Mouse (Mus musculus) megakaryocyte progenitor cell, adult 5-6 weeks (primary cell): ENCODE measurements at regions not wholly inside any gene's neighbourhood (a gene's known extent, or its start where the extent isn't known, plus 50 kb on each side); places are given as distances from the start of the nearest gene placed in this dataset.

Experiments used
- ATAC-seq: replicated peaks from 2 replicates; pipeline ENCODE4 v1.8.0; 2016; ENCODE audit warnings: mild to moderate bottlenecking, moderate TSS enrichment, inconsistent platforms; ENCODE audit not compliant: poor library complexity

DNA sequence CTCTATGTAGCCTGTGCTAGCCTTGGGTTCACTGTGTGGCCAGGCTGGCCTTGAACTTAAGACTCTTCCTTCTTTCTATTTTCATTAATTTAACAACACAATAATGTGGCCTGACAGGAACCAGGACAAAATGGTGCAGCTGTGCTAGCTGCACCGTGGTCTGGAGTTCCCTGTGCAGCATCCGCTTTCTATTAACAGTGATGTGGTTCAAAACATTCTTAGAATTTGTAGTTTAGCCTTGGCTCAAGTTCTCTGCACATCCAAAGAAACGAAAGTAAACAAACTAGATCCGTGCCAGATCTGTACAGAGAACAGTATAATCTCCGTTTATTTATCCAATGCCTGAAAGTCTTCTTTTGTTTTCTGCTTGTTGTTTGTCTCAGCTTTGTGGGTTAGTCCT lies 88.5 kb downstream of the Irx1 start:
- ATAC-seq = no peak

DNA sequence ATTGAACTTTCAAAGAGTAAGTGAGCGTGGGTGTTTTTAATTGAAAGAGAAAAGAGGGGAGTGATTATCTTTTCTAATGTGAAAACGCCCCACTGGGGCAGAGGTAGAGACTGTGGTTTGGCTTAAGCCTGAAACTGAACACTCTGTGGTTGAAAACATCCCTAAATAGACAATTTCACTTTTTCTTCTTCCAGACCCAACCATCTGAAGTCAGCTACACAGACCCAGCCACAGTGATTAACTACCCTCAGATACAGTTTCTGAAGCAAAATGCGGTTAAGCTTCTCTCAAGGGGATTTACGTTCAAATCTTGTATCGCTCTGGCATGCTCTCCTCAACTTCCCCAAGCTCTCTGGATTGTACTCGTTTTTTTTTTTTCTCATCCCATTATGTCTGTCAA lies 94.8 kb downstream of the Irx1 start:
- no peak for ATAC-seq

- no peak for ATAC-seq
Observed at GRCm38 (mm10) chr13:71853426-71854025, 110.0 kb downstream of the Irx1 start.

GRCm38 (mm10) chr13:71804032-71804958 lies 159.2 kb downstream of the Irx1 start:
- ATAC-seq = no peak

DNA sequence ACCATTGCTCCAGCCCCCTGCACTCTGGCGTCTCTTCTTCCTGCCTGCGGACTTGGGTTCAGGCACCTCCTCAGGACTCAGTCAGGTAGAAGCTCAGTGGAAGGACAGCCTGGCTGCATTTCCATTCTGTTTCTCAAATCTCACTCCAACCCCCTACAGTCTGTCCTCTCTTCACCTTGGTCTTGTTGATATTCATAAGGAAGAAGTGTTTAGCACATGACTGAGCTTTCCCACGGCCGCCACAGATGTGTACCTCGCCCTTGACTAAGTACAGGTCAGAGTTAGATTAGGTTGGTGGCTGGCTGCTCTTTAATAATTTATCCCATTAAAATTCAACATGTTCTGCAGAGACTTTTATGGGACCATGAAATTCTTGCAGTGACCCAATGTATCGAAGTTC lies 165.2 kb downstream of the Irx1 start:
- ATAC-seq = no peak

- no peak for ATAC-seq
Observed at GRCm38 (mm10) chr13:71784740-71785139, 178.8 kb downstream of the Irx1 start.

GRCm38 (mm10) chr13:71747003-71747965 lies 216.2 kb downstream of the Irx1 start:
- no peak for ATAC-seq

GRCm38 (mm10) chr13:71746534-71746933 lies 217.0 kb downstream of the Irx1 start:
- ATAC-seq = no peak

GRCm38 (mm10) chr13:71736821-71737345 lies 226.6 kb downstream of the Irx1 start:
- ATAC-seq = no peak

GRCm38 (mm10) chr13:71734261-71734660 lies 229.3 kb downstream of the Irx1 start:
- no peak for ATAC-seq

- no peak for ATAC-seq
Observed at GRCm38 (mm10) chr13:71733360-71733759, 230.2 kb downstream of the Irx1 start.

DNA sequence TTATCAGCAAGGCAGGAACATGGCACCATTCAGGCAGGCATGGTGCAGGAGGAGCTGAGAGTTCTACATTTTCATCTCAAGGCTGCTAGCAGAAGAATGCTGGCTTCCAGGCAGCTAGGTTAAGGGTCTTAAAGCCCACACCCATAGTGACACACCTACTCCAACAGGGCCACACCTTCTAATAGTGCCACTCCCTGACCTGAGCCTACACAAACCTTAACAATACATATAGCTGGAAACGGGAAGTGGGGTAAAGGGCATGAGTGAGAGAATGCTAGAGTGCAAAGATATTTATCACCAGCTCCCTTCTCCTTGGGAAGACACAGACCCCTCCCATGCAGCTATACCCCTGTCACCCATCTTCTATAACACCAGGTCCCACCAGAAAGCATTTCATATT lies 230.6 kb downstream of the Irx1 start:
- ATAC-seq = no peak

DNA sequence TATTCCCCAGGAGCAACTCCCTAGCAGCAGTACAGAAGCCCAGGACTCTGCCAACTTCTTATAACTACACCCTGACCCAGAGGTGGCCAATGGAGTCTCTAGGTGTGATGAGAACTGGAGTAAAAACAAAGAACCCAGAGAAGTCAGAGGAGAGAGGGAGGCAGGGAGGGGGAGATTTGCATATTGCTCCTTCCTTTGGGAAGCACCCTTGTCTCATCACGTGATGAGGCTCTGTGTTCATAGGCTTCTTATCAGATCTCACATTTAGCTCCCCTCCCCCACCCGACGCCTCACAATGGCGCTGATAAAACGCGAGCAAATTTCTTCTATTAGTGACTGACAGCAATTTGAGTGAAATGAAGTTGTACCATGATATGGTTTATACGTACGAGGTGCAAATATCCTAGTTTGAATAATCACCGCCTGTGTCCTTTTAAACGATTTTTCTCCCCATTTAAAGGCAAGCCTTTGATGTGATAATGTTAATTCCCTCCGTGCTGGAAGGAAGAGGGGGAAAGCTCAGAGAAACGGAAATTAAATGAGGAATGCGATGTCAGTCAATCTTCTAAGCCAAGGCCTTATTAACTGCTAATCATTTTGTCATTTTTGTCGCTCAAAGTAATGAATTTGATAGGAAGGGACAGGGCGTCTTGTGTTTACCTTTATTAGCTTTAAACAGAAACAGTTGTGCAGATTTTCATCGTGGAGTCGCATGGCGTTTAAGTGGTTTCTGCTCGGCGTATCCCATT lies 273.3 kb downstream of the Irx1 start:
- no peak for ATAC-seq

DNA sequence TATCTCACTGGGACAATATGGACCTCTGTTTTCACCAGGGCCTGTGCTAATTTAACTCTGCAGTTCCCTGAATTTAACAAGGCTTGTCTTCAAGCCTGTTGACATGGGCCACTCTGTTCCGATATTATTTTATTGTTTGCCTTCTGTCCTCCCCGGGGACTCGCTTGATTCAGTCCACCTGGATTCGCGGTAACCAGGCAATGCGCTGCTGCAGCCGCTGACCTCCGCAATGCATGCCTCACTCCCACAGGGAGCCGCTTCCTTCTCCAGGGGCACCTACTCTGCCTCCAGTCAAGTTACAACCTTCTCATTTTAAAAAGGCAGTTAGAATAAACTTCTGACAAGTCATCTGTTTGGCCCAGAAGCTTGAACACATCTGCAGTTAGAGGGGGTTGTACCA lies 274.3 kb downstream of the Irx1 start:
- no peak for ATAC-seq

- no peak for ATAC-seq
Observed at GRCm38 (mm10) chr13:71676081-71676624, 287.4 kb downstream of the Irx1 start.

DNA sequence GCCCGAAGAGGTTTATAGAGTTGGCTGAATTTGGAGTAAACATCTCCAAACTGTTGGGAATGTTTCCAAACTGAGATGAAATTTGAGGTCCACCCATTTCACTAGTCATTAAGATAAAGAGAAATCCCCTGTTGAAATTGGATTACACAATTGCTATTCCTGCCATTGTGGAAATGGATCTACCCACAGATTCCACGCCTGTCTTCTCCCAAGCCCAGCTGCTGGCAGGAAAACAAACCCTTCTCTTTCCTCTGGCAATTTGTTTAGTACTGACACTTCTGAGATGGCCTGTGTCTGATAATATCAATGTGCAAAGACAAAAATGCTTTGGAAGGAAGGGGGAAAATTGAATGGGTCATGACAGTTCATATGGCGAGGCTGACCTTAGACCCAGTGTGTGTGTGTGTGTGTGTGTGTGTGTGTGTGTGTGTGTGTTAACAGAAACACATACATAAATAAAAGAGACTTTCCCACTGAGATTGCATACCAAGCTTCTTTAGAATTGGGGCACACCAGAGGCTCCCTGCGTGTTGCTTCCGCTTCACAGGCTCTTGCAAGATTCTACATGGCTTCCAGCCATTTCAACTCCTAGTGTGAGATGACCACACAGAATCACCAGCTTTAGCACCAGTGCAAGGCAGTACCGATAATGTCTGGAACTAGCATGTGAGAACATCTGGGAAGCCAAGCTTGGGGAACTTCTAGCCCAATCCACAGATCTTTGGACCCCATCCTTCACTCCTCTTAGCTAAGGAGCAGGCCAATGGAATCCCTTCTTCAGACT lies 293.4 kb downstream of the Irx1 start:
- no peak for ATAC-seq

GRCm38 (mm10) chr13:71668256-71668655 lies 295.3 kb downstream of the Irx1 start:
- ATAC-seq = no peak

- ATAC-seq = no peak
Observed at GRCm38 (mm10) chr13:71665221-71665916, 298.2 kb downstream of the Irx1 start.

- ATAC-seq = no peak
Observed at GRCm38 (mm10) chr13:71657898-71658297, 305.6 kb downstream of the Irx1 start.
